ENCODE assay signal across 26 mouse cellular contexts in the genomic region with DNA sequence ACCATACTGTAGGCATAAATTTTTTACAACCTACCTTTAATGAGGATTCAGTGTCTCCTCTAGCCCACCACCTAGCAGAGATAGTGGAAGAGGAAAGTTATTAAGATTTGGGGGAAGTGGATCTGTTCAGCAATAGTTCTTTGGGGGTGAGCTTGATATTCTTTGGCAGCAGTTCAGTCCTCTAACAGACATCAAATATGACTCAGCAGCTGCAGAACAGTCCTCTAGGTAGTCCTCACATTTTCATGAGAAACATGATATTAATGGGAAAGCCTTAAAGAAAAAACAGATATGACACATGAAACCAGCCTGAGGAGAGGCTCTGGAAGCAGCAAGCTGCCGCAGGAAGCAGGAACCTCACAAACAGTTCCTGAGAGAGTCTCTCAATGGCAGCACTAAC. TPM values are rescaled to one million over a fixed set of nuclear protein-coding genes. Genes with fewer than 3 reads are reported as not detected.
A peak's percentile ranks its signal among the peaks of the same experiment; 100 is the strongest.
DNase-seq lines count a peak whose midpoint lies in the region; ATAC-seq and TF ChIP-seq lines count a peak whose summit lies in the region.
"Had no signal": no experiment of that assay in that cellular context is flagged by ENCODE, and none has a peak within 500 bp of the region (broad histone marks: within the 10 kb centered on the region; RNA-seq: fewer than 3 reads in every experiment).

No protein-coding gene starts in this region.

- WGBS in embryonic facial prominence, embryonic 14.5 days, result 56% methylated on average over 1 of the region's 1 CpGs
- 86% methylated on average over 1 of the region's 1 CpGs for WGBS in embryonic facial prominence, embryonic 10.5 days

- no peaks in the 10 kb centered on the region for H3K27me3 ChIP-seq in embryonic facial prominence, embryonic 14.5 days (replicated peaks; ENCODE audit: control insufficient read depth, insufficient read depth, low read length)
- no peaks in the 10 kb centered on the region for H3K27me3 ChIP-seq in embryonic facial prominence, embryonic 10.5 days (replicated peaks; ENCODE audit: low read depth, poor library complexity, severe bottlenecking)
- no peaks in the 10 kb centered on the region for H3K27me3 ChIP-seq in MEL (ENCODE audit: control insufficient read depth in 1 of 2, insufficient read depth in 2 of 2, low read length in 2 of 2)
- H3K27me3 ChIP-seq: CH12.LX; embryonic facial prominence, embryonic 13.5 days; forebrain, embryonic 12.5 days had no signal

- H3K79me2 ChIP-seq in MEL (ENCODE audit: control insufficient read depth, insufficient read depth, low read length, poor library complexity), result no peaks in the 10 kb centered on the region

- H3K4me2 ChIP-seq in embryonic facial prominence, embryonic 14.5 days (ENCODE audit: low read depth, low read length), result no peak overlapping the region
- H3K4me2 ChIP-seq: embryonic facial prominence, embryonic 13.5 days; forebrain, embryonic 12.5 days had no signal

- no peak for ATAC-seq in embryonic facial prominence, embryonic 14.5 days (ENCODE audit: low read depth)
- ATAC-seq: CD4-positive, CD25-positive, alpha-beta regulatory T cell, adult 4 months; forebrain, embryonic 14.5 days; forebrain, embryonic 16.5 days had no signal

- TF ChIP-seq EP300 in MEL (IDR thresholded peaks at IDR 0.05; ENCODE audit: low read depth in 1 of 2, low read length in 2 of 2), result peak; percentile 69 to 76; a peak in 3 of 4 replicates

- H3K36me3 ChIP-seq in embryonic facial prominence, embryonic 14.5 days (ENCODE audit: control insufficient read depth, insufficient read depth, low read length), result no peaks in the 10 kb centered on the region
- no peaks in the 10 kb centered on the region for H3K36me3 ChIP-seq in embryonic facial prominence, embryonic 10.5 days (replicated peaks)
- peaks cover 0 to 7% of the 10 kb centered on the region in 2 experiments; a peak in 2 of 4 replicates for H3K36me3 ChIP-seq in MEL (ENCODE audit: control insufficient read depth in 1 of 2, insufficient read depth in 2 of 2, low read length in 2 of 2)
- H3K36me3 ChIP-seq: embryonic facial prominence, embryonic 13.5 days; forebrain, embryonic 10.5 days; forebrain, embryonic 12.5 days; G1E had no signal

- DNase-seq in embryonic facial prominence, embryonic 14.5 days (ENCODE audit: low spot score), result peak; percentile 28
- DNase-seq in embryonic facial prominence, embryonic 10.5 days (ENCODE audit: low spot score), result no peak
- peak; percentile 86 for DNase-seq in MEL (ENCODE audit: low read depth, low spot score)
- no peak for DNase-seq in lung, adult 18-20 months
- DNase-seq in heart, adult 18-20 months, result no peak
- no peak for DNase-seq in Muller cell, postnatal 12 days (ENCODE audit: inconsistent ontology term)
- DNase-seq: adrenal gland, adult 2 months; adrenal gland, postnatal 10 days; adrenal gland, postnatal 25 days; B cell, adult 2 months; cerebellum, adult 11 months; cerebellum, adult 18-20 months; cerebellum, adult 8-10 months; cerebellum, adult 9-11 months; cerebellum, postnatal 14 days; cerebellum, postnatal 36 days had no signal

- no peak overlapping the region for H3K27ac ChIP-seq in embryonic facial prominence, embryonic 14.5 days (replicated peaks; ENCODE audit: low read depth, low read length)
- no peak overlapping the region for H3K27ac ChIP-seq in embryonic facial prominence, embryonic 10.5 days (replicated peaks)
- H3K27ac ChIP-seq in MEL (ENCODE audit: control insufficient read depth, low read depth, low read length), result peak overlapping the region; percentile 85
- peak overlapping the region; percentile 6; the same call in 1 of the 2 replicates for H3K27ac ChIP-seq in embryonic fibroblast, embryonic 13.5 days (ENCODE audit: insufficient read depth, low read length)
- H3K27ac ChIP-seq: embryonic facial prominence, embryonic 13.5 days; forebrain, embryonic 10.5 days; forebrain, embryonic 12.5 days had no signal

- H3K9me3 ChIP-seq in embryonic facial prominence, embryonic 14.5 days (ENCODE audit: control insufficient read depth, low read length), result 0 out of 2 replicates have a peak, but pooled peaks cover 5% of the 10 kb centered on the region
- H3K9me3 ChIP-seq in embryonic facial prominence, embryonic 10.5 days, result peaks cover 3% of the 10 kb centered on the region; the same call in 1 of the 2 replicates
- H3K9me3 ChIP-seq in MEL (replicated peaks; ENCODE audit: insufficient read depth, low read length), result no peaks in the 10 kb centered on the region
- H3K9me3 ChIP-seq: embryonic facial prominence, embryonic 13.5 days had no signal

- TF ChIP-seq POLR2A in MEL (IDR thresholded peaks at IDR 0.05; ENCODE audit: control insufficient read depth in 1 of 2, insufficient read depth in 1 of 2, low read depth in 1 of 2, low read length in 2 of 2, poor library complexity in 1 of 2), result no peak
- TF ChIP-seq POLR2A in embryonic fibroblast, embryonic 13.5 days (IDR thresholded peaks at IDR 0.05; ENCODE audit: low read depth, low read length), result no peak

- H3K4me1 ChIP-seq in embryonic facial prominence, embryonic 14.5 days (ENCODE audit: control insufficient read depth, insufficient read depth, low read length), result no peaks in the 10 kb centered on the region
- no peaks in the 10 kb centered on the region for H3K4me1 ChIP-seq in embryonic facial prominence, embryonic 10.5 days
- peaks cover 3 to 5% of the 10 kb centered on the region in 2 experiments; a peak in 2 of 4 replicates for H3K4me1 ChIP-seq in MEL (ENCODE audit: control insufficient read depth in 1 of 2, insufficient read depth in 2 of 2, low read length in 2 of 2)
- peaks cover 4% of the 10 kb centered on the region; the same call in 1 of the 2 replicates for H3K4me1 ChIP-seq in embryonic fibroblast, embryonic 13.5 days (ENCODE audit: control insufficient read depth, insufficient read depth, low read length)
- H3K4me1 ChIP-seq: embryonic facial prominence, embryonic 13.5 days; forebrain, embryonic 10.5 days; forebrain, embryonic 12.5 days had no signal

- no peak for TF ChIP-seq RAD21 in MEL (IDR thresholded peaks at IDR 0.05; ENCODE audit: low read depth, low read length)

- no peak for TF ChIP-seq CTCF in MEL (IDR thresholded peaks at IDR 0.05 in 2 of 3, conservative IDR thresholded peaks at IDR 0.05 in 1 of 3; ENCODE audit: control insufficient read depth in 1 of 3, insufficient read depth in 1 of 3, low read depth in 2 of 3, low read length in 3 of 3, poor library complexity in 1 of 3, severe bottlenecking in 1 of 3)
- TF ChIP-seq CTCF in embryonic fibroblast, embryonic 13.5 days (IDR thresholded peaks at IDR 0.05; ENCODE audit: borderline replicate concordance, insufficient read depth, low read length), result no peak

- no peak overlapping the region for H3K9ac ChIP-seq in embryonic facial prominence, embryonic 14.5 days (ENCODE audit: low read depth, low read length)
- peak overlapping the region; percentile 40; the same call in 1 of the 2 replicates for H3K9ac ChIP-seq in MEL (ENCODE audit: control insufficient read depth, low read depth, low read length, poor library complexity, severe bottlenecking)
- H3K9ac ChIP-seq: embryonic facial prominence, embryonic 13.5 days; forebrain, embryonic 12.5 days had no signal

- no peak overlapping the region for H3K4me3 ChIP-seq in embryonic facial prominence, embryonic 14.5 days (ENCODE audit: low read depth, low read length)
- H3K4me3 ChIP-seq in embryonic facial prominence, embryonic 10.5 days, result no peak overlapping the region
- no peak overlapping the region for H3K4me3 ChIP-seq in MEL (ENCODE audit: control insufficient read depth in 1 of 2, insufficient read depth in 1 of 2, low read depth in 2 of 2, low read length in 2 of 2)
- no peak overlapping the region for H3K4me3 ChIP-seq in embryonic fibroblast, embryonic 13.5 days (ENCODE audit: insufficient read depth, low read length)
- H3K4me3 ChIP-seq: embryonic facial prominence, embryonic 13.5 days; erythroblast, embryonic 14.5 days; forebrain, embryonic 10.5 days; forebrain, embryonic 12.5 days had no signal

TF ChIP-seq in MEL, 35 proteins besides CTCF, POLR2A, EP300 and RAD21:
- TF ChIP-seq ELF1 (IDR thresholded peaks at IDR 0.05; ENCODE audit: low read depth, low read length) (no peak), TCF12 (IDR thresholded peaks at IDR 0.05; ENCODE audit: low read depth, low read length) (0 out of 2 replicates have a peak, but pooled peaks have one; percentile 39), RCOR1 (IDR thresholded peaks at IDR 0.05; ENCODE audit: low read depth, low read length) (peak; percentile 51), POLR2AphosphoS5 (IDR thresholded peaks at IDR 0.05; ENCODE audit: borderline replicate concordance, low read depth, low read length) (no peak), SIN3A (IDR thresholded peaks at IDR 0.05; ENCODE audit: low read length) (0 out of 2 replicates have a peak, but pooled peaks have one; percentile 56), MAFK (IDR thresholded peaks at IDR 0.05; ENCODE audit: borderline replicate concordance, low read depth, low read length) (peak; percentile 57; the same call in 1 of the 2 replicates), GATA1 (IDR thresholded peaks at IDR 0.05; ENCODE audit: low read depth, low read length) (0 out of 2 replicates have a peak, but pooled peaks have one; percentile 27), TBP (IDR thresholded peaks at IDR 0.05; ENCODE audit: low read depth, low read length) (0 out of 2 replicates have a peak, but pooled peaks have one; percentile 13), TAL1 (IDR thresholded peaks at IDR 0.05; ENCODE audit: low read length) (no peak), MYB (IDR thresholded peaks at IDR 0.05; ENCODE audit: low read depth, low read length) (peak; percentile 59), CHD2 (IDR thresholded peaks at IDR 0.05; ENCODE audit: low read length) (no peak), ETS1 (IDR thresholded peaks at IDR 0.05; ENCODE audit: low read depth, low read length) (peak; percentile 73), GABPA (IDR thresholded peaks at IDR 0.05; ENCODE audit: low read depth, low read length) (peak; percentile 84; the same call in 1 of the 2 replicates), MYC (IDR thresholded peaks at IDR 0.05; ENCODE audit: low read depth, low read length) (no peak), ZMIZ1 (IDR thresholded peaks at IDR 0.05; ENCODE audit: low read depth, low read length) (no peak)
TF ChIP-seq in MEL: peak in this region for 9.

RNA-seq across cellular contexts. Expression of gene Zfp280d, which starts 22.0 kb away (rescaled TPM):
- 37.5 and 38.7 TPM in 2 replicates for polyA plus RNA-seq in embryonic facial prominence, embryonic 14.5 days (2014; fragmentation: Nextera tagmentation; extraction: Ambion mirVana)
- 50.3 and 53.0 TPM in 2 replicates for polyA plus RNA-seq in embryonic facial prominence, embryonic 10.5 days (2016; fragmentation: Nextera tagmentation; extraction: Ambion mirVana)
- total RNA-seq in MEL (2012; rRNA removed), result 20.2 and 20.6 TPM in 2 replicates
- polyA plus RNA-seq in MEL (2012; ENCODE audit: insufficient read depth in 1 of 2, insufficient read length in 2 of 2, low read depth in 1 of 2, low replicate concordance in 2 of 2, missing spikeins in 1 of 2), result 100 to 1,000 TPM in 1 of 2 experiments, 10 to 100 TPM in 1; 16.2 to 592 TPM
- polyA plus RNA-seq in embryonic fibroblast, embryonic 13.5 days (2011; ENCODE audit: insufficient read length, low read depth, missing spikeins), result 39.8 and 52.3 TPM in 2 replicates
- 10 to 100 TPM; 15.4 to 16.3 TPM for total RNA-seq in heart, adult 18-20 months (2021)

Comparison
In these comparisons a context has a peak if more than half of its experiments do, and no peak if none do; other contexts are left out.
1. DNase-seq: peak in embryonic facial prominence, embryonic 14.5 days (single experiment) and MEL (single experiment); none in embryonic facial prominence, embryonic 10.5 days (single experiment), lung, adult 18-20 months (0 of 2), heart, adult 18-20 months (0 of 2) and Muller cell, postnatal 12 days (single experiment).
2. H3K27ac ChIP-seq: peak in MEL (single experiment) and embryonic fibroblast, embryonic 13.5 days (single experiment); none in embryonic facial prominence, embryonic 14.5 days (single experiment) and embryonic facial prominence, embryonic 10.5 days (single experiment).